Mouse (Mus musculus) ES-E14 (cell line): ENCODE measurements around the gene C1qtnf6.

Source experiments
- CHD2 ChIP-seq: IDR thresholded peaks from 2 replicates; pipeline ENCODE4 v1.6.1; 2014; ENCODE audit warnings: mild to moderate bottlenecking, low read depth, low read length, inconsistent platforms
- HCFC1 ChIP-seq: IDR thresholded peaks from 2 replicates; pipeline ENCODE4 v1.6.1; 2012; ENCODE audit warnings: low read length, inconsistent platforms, borderline replicate concordance; ENCODE audit not compliant: insufficient read depth
- MAFK ChIP-seq: IDR thresholded peaks from 2 replicates; pipeline ENCODE4 v1.6.1; 2014; ENCODE audit warnings: mild to moderate bottlenecking, low read depth, low read length, inconsistent platforms; ENCODE audit not compliant: insufficient read depth
- ZC3H11A ChIP-seq: IDR thresholded peaks from 2 replicates; pipeline ENCODE4 v1.6.1; 2012; ENCODE audit warnings: low read depth, mild to moderate bottlenecking, inconsistent platforms, low read length, borderline replicate concordance
- ZNF384 ChIP-seq: IDR thresholded peaks from 2 replicates; pipeline ENCODE4 v1.6.1; 2012; ENCODE audit warnings: low read depth, low read length, inconsistent platforms

- TF ChIP-seq MAFK (no peak), HCFC1 (no peak), CHD2 (no peak), ZC3H11A (no peak), ZNF384 (no peak)
Measured at GRCm38 (mm10) chr15:78535723-78536421, 4.7 kb upstream of the C1qtnf6 start.
